8 mouse cellular contexts compared by ENCODE assay signal in genomic region chrX:98150393-98151119, GRCm38 (mm10). TPM values are rescaled to one million over a fixed set of nuclear protein-coding genes. Genes with fewer than 3 reads are reported as not detected.
DNase-seq lines count a peak whose midpoint lies in the region; ATAC-seq and TF ChIP-seq lines count a peak whose summit lies in the region.

No protein-coding gene starts in this region.

- no peaks in the 10 kb centered on the region for H3K4me1 ChIP-seq in lung, embryonic 14.5 days (ENCODE audit: insufficient read depth)
- H3K4me1 ChIP-seq in forebrain, embryonic 16.5 days (replicated peaks; ENCODE audit: control insufficient read depth, insufficient read depth, low read length) = peaks cover 8% of the 10 kb centered on the region
- no peaks in the 10 kb centered on the region for H3K4me1 ChIP-seq in intestine, postnatal 0 days (replicated peaks; ENCODE audit: control insufficient read depth, insufficient read depth, low read length)
- peaks cover 5% of the 10 kb centered on the region; the same call in 1 of the 2 replicates for H3K4me1 ChIP-seq in midbrain, embryonic 16.5 days (ENCODE audit: control insufficient read depth, insufficient read depth, low read length)

- no peaks in the 10 kb centered on the region for H3K36me3 ChIP-seq in lung, embryonic 14.5 days (ENCODE audit: insufficient read depth)
- H3K36me3 ChIP-seq in forebrain, embryonic 16.5 days (ENCODE audit: control insufficient read depth, insufficient read depth) = no peaks in the 10 kb centered on the region
- no peaks in the 10 kb centered on the region for H3K36me3 ChIP-seq in intestine, postnatal 0 days (ENCODE audit: control insufficient read depth, insufficient read depth)
- no peaks in the 10 kb centered on the region for H3K36me3 ChIP-seq in midbrain, embryonic 16.5 days (ENCODE audit: control insufficient read depth, insufficient read depth, low read length)

- H3K4me2 ChIP-seq in lung, embryonic 14.5 days = peak overlapping the region; percentile 55
- peak overlapping the region; percentile 70 for H3K4me2 ChIP-seq in forebrain, embryonic 16.5 days (ENCODE audit: low read length)
- H3K4me2 ChIP-seq in intestine, postnatal 0 days (replicated peaks; ENCODE audit: low read depth) = peak overlapping the region; percentile 58
- peak overlapping the region; percentile 81 for H3K4me2 ChIP-seq in midbrain, embryonic 16.5 days (ENCODE audit: low read length)

- no peak for DNase-seq in lung, embryonic 14.5 days
- DNase-seq in lung, postnatal 14 days = no peak
- peak; percentile 32 for DNase-seq in brain, embryonic 14.5 days (ENCODE audit: low read depth)
- no peak for DNase-seq in right cerebral cortex, postnatal 25 days

- WGBS in lung, embryonic 14.5 days = 14% methylated on average over 33 of the region's 33 CpGs
- WGBS in forebrain, embryonic 16.5 days = 25% methylated on average over 33 of the region's 33 CpGs
- 20% methylated on average over 33 of the region's 33 CpGs for WGBS in intestine, postnatal 0 days
- 27% methylated on average over 33 of the region's 33 CpGs for whole genome bisulfite sequencing in midbrain, embryonic 16.5 days

- H3K9ac ChIP-seq in lung, embryonic 14.5 days = no peak overlapping the region
- H3K9ac ChIP-seq in forebrain, embryonic 16.5 days (replicated peaks; ENCODE audit: low read depth, low read length) = no peak overlapping the region
- no peak overlapping the region for H3K9ac ChIP-seq in intestine, postnatal 0 days (ENCODE audit: low read depth, low read length)
- H3K9ac ChIP-seq in midbrain, embryonic 16.5 days (ENCODE audit: low read depth, low read length) = 0 out of 2 replicates have a peak overlapping the region, but pooled peaks have one; percentile 52

- peak; percentile 49 for ATAC-seq in lung, embryonic 14.5 days (ENCODE audit: insufficient read depth)
- peak; percentile 63 for ATAC-seq in forebrain, embryonic 16.5 days
- ATAC-seq in intestine, postnatal 0 days = no peak
- peak; percentile 76 for ATAC-seq in midbrain, embryonic 16.5 days
- no peak for ATAC-seq in granulocyte monocyte progenitor cell, adult 5-6 weeks (replicated peaks; ENCODE audit: poor library complexity, severe bottlenecking)

- no peaks in the 10 kb centered on the region for H3K9me3 ChIP-seq in lung, embryonic 14.5 days (ENCODE audit: low read depth, low read length)
- no peaks in the 10 kb centered on the region for H3K9me3 ChIP-seq in forebrain, embryonic 16.5 days (ENCODE audit: control insufficient read depth, low read length)
- no peaks in the 10 kb centered on the region for H3K9me3 ChIP-seq in intestine, postnatal 0 days (ENCODE audit: control insufficient read depth)
- no peaks in the 10 kb centered on the region for H3K9me3 ChIP-seq in midbrain, embryonic 16.5 days (replicated peaks; ENCODE audit: control insufficient read depth, low read length, poor library complexity, severe bottlenecking)

- no peak for TF ChIP-seq CTCF in lung, embryonic 14.5 days (IDR thresholded peaks at IDR 0.05; ENCODE audit: low read depth)
- no peak for TF ChIP-seq CTCF in brain, embryonic 14.5 days (IDR thresholded peaks at IDR 0.05; ENCODE audit: borderline replicate concordance, extremely low read depth, insufficient read depth, insufficient read length)
- no peak for TF ChIP-seq CTCF in intestine, postnatal 0 days (IDR thresholded peaks at IDR 0.05; ENCODE audit: low read depth)

- peaks cover 32% of the 10 kb centered on the region for H3K27me3 ChIP-seq in lung, embryonic 14.5 days (ENCODE audit: insufficient read depth, low read length)
- H3K27me3 ChIP-seq in forebrain, embryonic 16.5 days (replicated peaks; ENCODE audit: control insufficient read depth, insufficient read depth, low read length) = peaks cover 3% of the 10 kb centered on the region; the same call in 1 of the 2 replicates
- peaks cover 15% of the 10 kb centered on the region for H3K27me3 ChIP-seq in intestine, postnatal 0 days (replicated peaks; ENCODE audit: control insufficient read depth, insufficient read depth, low read length)
- peaks cover 7% of the 10 kb centered on the region for H3K27me3 ChIP-seq in midbrain, embryonic 16.5 days (ENCODE audit: control insufficient read depth, insufficient read depth, low read depth, low read length)

- no peak overlapping the region for H3K27ac ChIP-seq in lung, embryonic 14.5 days (ENCODE audit: low read depth)
- no peak overlapping the region for H3K27ac ChIP-seq in forebrain, embryonic 16.5 days (ENCODE audit: low read length)
- H3K27ac ChIP-seq in intestine, postnatal 0 days (ENCODE audit: low read depth, low read length) = no peak overlapping the region
- no peak overlapping the region for H3K27ac ChIP-seq in midbrain, embryonic 16.5 days (ENCODE audit: low read length)

- peak overlapping the region; percentile 27 for H3K4me3 ChIP-seq in lung, embryonic 14.5 days (ENCODE audit: low read depth, low read length)
- H3K4me3 ChIP-seq in forebrain, embryonic 16.5 days (replicated peaks; ENCODE audit: low read length) = peak overlapping the region; percentile 45
- H3K4me3 ChIP-seq in intestine, postnatal 0 days (ENCODE audit: low read depth, low read length) = peak overlapping the region; percentile 24
- H3K4me3 ChIP-seq in midbrain, embryonic 16.5 days (ENCODE audit: low read depth, low read length) = peak overlapping the region; percentile 46

- TF ChIP-seq POLR2A in brain, embryonic 14.5 days (IDR thresholded peaks at IDR 0.05; ENCODE audit: borderline replicate concordance, extremely low read depth, insufficient read depth, insufficient read length, poor library complexity, severe bottlenecking) = no peak

RNA-seq across cellular contexts. Expression of gene Ar, which starts 2.0 kb away (rescaled TPM):
- polyA plus RNA-seq in lung, embryonic 14.5 days (2014; fragmentation: Nextera tagmentation; extraction: Ambion mirVana) = 0.07 and 0.11 TPM in 2 replicates
- polyA plus RNA-seq in brain, embryonic 14.5 days (2012; rRNA removed) = 0.01 and 0.05 TPM in 2 replicates
- polyA plus RNA-seq in forebrain, embryonic 16.5 days (2015; fragmentation: Nextera tagmentation; extraction: Ambion mirVana) = 0.09 and 0.13 TPM in 2 replicates
- 0.08 and 0.10 TPM in 2 replicates for polyA plus RNA-seq in intestine, postnatal 0 days (2015; fragmentation: Nextera tagmentation; extraction: Ambion mirVana)
- 0.15 and 0.19 TPM in 2 replicates for polyA plus RNA-seq in midbrain, embryonic 16.5 days (2015; fragmentation: Nextera tagmentation; extraction: Ambion mirVana)
- not detected in 2 replicates for total RNA-seq in granulocyte monocyte progenitor cell, adult 5-6 weeks (2014; fragmentation: Nextera tagmentation)
- total RNA-seq in granulocyte monocyte progenitor cell, adult 5-6 weeks (2017) = not detected in 2 replicates

Comparison
In these comparisons a context has a peak if more than half of its experiments do, and no peak if none do; other contexts are left out.
1. ATAC-seq: peak in lung, embryonic 14.5 days (single experiment), forebrain, embryonic 16.5 days (single experiment) and midbrain, embryonic 16.5 days (single experiment); none in intestine, postnatal 0 days (single experiment) and granulocyte monocyte progenitor cell, adult 5-6 weeks (single experiment).
2. Peak in every context shown above with its lines, with median percentiles within 50 percentile points of each other: H3K4me2 ChIP-seq and H3K4me3 ChIP-seq.